Mouse (Mus musculus) spleen, postnatal 36 days (tissue): ENCODE results near the gene Depdc5.
"Not testable (repeated sequence)": the region's sequence is repeated elsewhere in the genome, so short reads cannot be mapped to it uniquely, and the experiment has no call there.

Source experiments
- DNase-seq, 2 experiments: peaks; one replicate each; pipeline ENCODE4 v3.0.0; 2022; ENCODE audit warnings: low spot score in 2 of 2, mixed read lengths in 1 of 2

The Depdc5 gene

GRCm38 (mm10) chr5:32914071-32914470 is 50.6 kb downstream of the Depdc5 start:
- DNase-seq: no peak

- DNase-seq: not testable (repeated sequence)
Observed at GRCm38 (mm10) chr5:32919281-32919680, 55.8 kb downstream of the Depdc5 start.

GRCm38 (mm10) chr5:32922906-32923305 is 59.4 kb downstream of the Depdc5 start:
- DNase-seq: no peak

GRCm38 (mm10) chr5:32930761-32931160 is 67.3 kb downstream of the Depdc5 start:
- DNase-seq: peak; percentile 19 to 27

GRCm38 (mm10) chr5:32934654-32935053 is 71.2 kb downstream of the Depdc5 start:
- DNase-seq: no peak

GRCm38 (mm10) chr5:32940586-32940985 is 77.1 kb downstream of the Depdc5 start:
- DNase-seq: no peak

GRCm38 (mm10) chr5:32941209-32941924 is 77.9 kb downstream of the Depdc5 start:
- no peak for DNase-seq

- DNase-seq: no peak
Observed at GRCm38 (mm10) chr5:32950077-32950476, 86.6 kb downstream of the Depdc5 start.

- peak; percentile 4 to 19 for DNase-seq
Observed at GRCm38 (mm10) chr5:32950702-32951274, 87.3 kb downstream of the Depdc5 start.

- no peak for DNase-seq
Observed at GRCm38 (mm10) chr5:32955716-32956115, 92.2 kb downstream of the Depdc5 start.

- no peak for DNase-seq
Observed at GRCm38 (mm10) chr5:32961616-32962015, 98.1 kb downstream of the Depdc5 start.

- no peak for DNase-seq
Observed at GRCm38 (mm10) chr5:32962581-32962980, 99.1 kb downstream of the Depdc5 start.

- DNase-seq: no peak
Observed at GRCm38 (mm10) chr5:32976541-32976940, 113.0 kb downstream of the Depdc5 start.

GRCm38 (mm10) chr5:32977179-32977578 is 113.7 kb downstream of the Depdc5 start:
- no peak for DNase-seq

- no peak for DNase-seq
Observed at GRCm38 (mm10) chr5:32985379-32985778, 121.9 kb downstream of the Depdc5 start.

GRCm38 (mm10) chr5:32987873-32988272 is 124.4 kb downstream of the Depdc5 start:
- DNase-seq: no peak

GRCm38 (mm10) chr5:32989959-32990640 is 126.6 kb downstream of the Depdc5 start:
- DNase-seq: no peak

GRCm38 (mm10) chr5:32991152-32991551 is 127.7 kb downstream of the Depdc5 start:
- DNase-seq: no peak

GRCm38 (mm10) chr5:32994471-32994870 is 131.0 kb downstream of the Depdc5 start:
- DNase-seq: no peak

GRCm38 (mm10) chr5:32995756-32996155 is 132.3 kb downstream of the Depdc5 start:
- DNase-seq: no peak

- DNase-seq: no peak
Observed at GRCm38 (mm10) chr5:32996560-32996959, 133.1 kb downstream of the Depdc5 start.

GRCm38 (mm10) chr5:32997686-32998085 is 134.2 kb downstream of the Depdc5 start:
- DNase-seq: peak; percentile 82 to 83

- DNase-seq: no peak
Observed at GRCm38 (mm10) chr5:32998783-32999182, 135.3 kb downstream of the Depdc5 start.
